Mouse (Mus musculus): ENCODE results near the gene Art2b. TPM values are rescaled to one million over a fixed set of nuclear protein-coding genes. Genes with fewer than 3 reads are reported as not detected.

Gene Art2b
- polyA plus RNA-seq, 1 experiment from 2014 or later: not detected

GRCm38 (mm10) chr7:101550686-101551485, 34.5 kb downstream of the Art2b start:
- no peaks in the 10 kb centered on the region for H3K27me3 ChIP-seq (ENCODE audit: control insufficient read depth, insufficient read depth, low read length)
- no peak for ATAC-seq (ENCODE audit: low read depth)
- WGBS: 73% methylated on average over 7 of the region's 7 CpGs

GRCm38 (mm10) chr7:101549266-101549665, 36.1 kb downstream of the Art2b start:
- WGBS: 91% methylated on average over 3 of the region's 3 CpGs
- H3K9me3 ChIP-seq (ENCODE audit: control insufficient read depth, low read length): no peaks in the 10 kb centered on the region
- no peaks in the 10 kb centered on the region for H3K4me1 ChIP-seq (ENCODE audit: control insufficient read depth, insufficient read depth, low read length)
- no peaks in the 10 kb centered on the region for H3K27me3 ChIP-seq (ENCODE audit: control insufficient read depth, insufficient read depth, low read length)
- no peak for ATAC-seq (ENCODE audit: low read depth)
- no peak overlapping the region for H3K4me3 ChIP-seq (ENCODE audit: low read depth, low read length)
- no peaks in the 10 kb centered on the region for H3K36me3 ChIP-seq (ENCODE audit: control insufficient read depth, insufficient read depth, low read length)
- no peak overlapping the region for H3K9ac ChIP-seq (replicated peaks; ENCODE audit: low read depth, low read length)
- H3K27ac ChIP-seq (ENCODE audit: low read depth, low read length): no peak overlapping the region
- no peak overlapping the region for H3K4me2 ChIP-seq (ENCODE audit: low read depth, low read length)

More at GRCm38 (mm10) chr7:101550686-101551485, 34.5 kb downstream of the Art2b start:
- Histone ChIP-seq H3K27ac (ENCODE audit: low read depth, low read length) (no peak overlapping the region), H3K4me3 (ENCODE audit: low read depth, low read length) (no peak overlapping the region), H3K4me1 (ENCODE audit: control insufficient read depth, insufficient read depth, low read length) (no peaks in the 10 kb centered on the region), H3K9me3 (ENCODE audit: control insufficient read depth, low read length) (no peaks in the 10 kb centered on the region), H3K9ac (replicated peaks; ENCODE audit: low read depth, low read length) (no peak overlapping the region), H3K36me3 (ENCODE audit: control insufficient read depth, insufficient read depth, low read length) (no peaks in the 10 kb centered on the region), H3K4me2 (ENCODE audit: low read depth, low read length) (no peak overlapping the region)

DNA sequence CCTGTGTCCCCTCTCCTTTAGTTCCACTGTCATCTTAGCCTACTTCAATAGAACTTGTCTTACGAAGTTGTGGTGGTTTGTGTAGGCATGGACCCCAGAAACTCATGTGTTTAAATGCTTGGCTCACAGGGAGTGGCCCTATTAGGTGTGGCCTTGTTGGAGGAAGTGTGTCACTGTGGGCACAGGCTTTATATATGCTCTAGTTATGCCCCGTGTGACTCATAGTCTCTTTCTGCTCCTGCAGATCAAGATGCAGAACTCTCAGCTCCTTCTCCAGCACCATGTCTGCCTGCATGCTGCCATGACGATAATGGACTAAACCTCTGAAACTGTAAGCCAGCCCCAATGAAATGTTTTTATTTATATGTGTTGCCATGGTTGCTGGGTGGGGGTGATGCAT, 37.7 kb downstream of the Art2b start:
- ATAC-seq (ENCODE audit: low read depth): no peak
- Histone ChIP-seq H3K27ac (ENCODE audit: low read depth, low read length) (no peak overlapping the region), H3K36me3 (ENCODE audit: control insufficient read depth, insufficient read depth, low read length) (no peaks in the 10 kb centered on the region), H3K4me1 (ENCODE audit: control insufficient read depth, insufficient read depth, low read length) (no peaks in the 10 kb centered on the region), H3K4me2 (ENCODE audit: low read depth, low read length) (no peak overlapping the region), H3K27me3 (ENCODE audit: control insufficient read depth, insufficient read depth, low read length) (no peaks in the 10 kb centered on the region), H3K9ac (replicated peaks; ENCODE audit: low read depth, low read length) (no peak overlapping the region), H3K9me3 (ENCODE audit: control insufficient read depth, low read length) (no peaks in the 10 kb centered on the region), H3K4me3 (ENCODE audit: low read depth, low read length) (no peak overlapping the region)
- WGBS: 90% methylated on average over 3 of the region's 3 CpGs

- WGBS: 87% methylated on average over 10 of the region's 10 CpGs
- Histone ChIP-seq H3K9me3 (ENCODE audit: control insufficient read depth, low read length) (no peaks in the 10 kb centered on the region), H3K4me3 (ENCODE audit: low read depth, low read length) (no peak overlapping the region), H3K4me1 (ENCODE audit: control insufficient read depth, insufficient read depth, low read length) (no peaks in the 10 kb centered on the region), H3K9ac (replicated peaks; ENCODE audit: low read depth, low read length) (no peak overlapping the region), H3K4me2 (ENCODE audit: low read depth, low read length) (no peak overlapping the region), H3K36me3 (ENCODE audit: control insufficient read depth, insufficient read depth, low read length) (no peaks in the 10 kb centered on the region), H3K27ac (ENCODE audit: low read depth, low read length) (no peak overlapping the region), H3K27me3 (ENCODE audit: control insufficient read depth, insufficient read depth, low read length) (no peaks in the 10 kb centered on the region)
- ATAC-seq (ENCODE audit: low read depth): no peak
Measured at GRCm38 (mm10) chr7:101541734-101542133, 43.7 kb downstream of the Art2b start.

DNA sequence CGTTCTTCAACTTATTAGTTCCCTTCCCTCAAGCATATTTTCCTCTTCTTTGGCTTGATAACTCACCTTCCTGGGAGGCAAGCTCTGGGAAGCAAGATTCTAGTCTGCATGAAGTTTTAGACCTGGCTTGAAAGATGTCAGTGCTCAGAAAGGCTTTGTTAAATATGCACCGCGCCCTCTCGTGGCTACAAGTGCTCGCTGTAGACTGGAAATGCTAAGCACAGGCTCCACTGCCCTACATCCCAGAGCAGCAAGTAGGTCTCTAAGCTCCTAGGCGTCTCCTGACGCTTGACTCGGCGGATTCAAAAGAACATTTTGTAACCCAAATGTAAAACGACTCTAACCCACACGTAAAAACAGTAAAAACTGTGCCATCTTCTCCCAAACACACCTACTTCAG, 44.3 kb downstream of the Art2b start:
- Histone ChIP-seq H3K9me3 (ENCODE audit: control insufficient read depth, low read length) (no peaks in the 10 kb centered on the region), H3K9ac (replicated peaks; ENCODE audit: low read depth, low read length) (no peak overlapping the region), H3K4me3 (ENCODE audit: low read depth, low read length) (no peak overlapping the region), H3K27me3 (ENCODE audit: control insufficient read depth, insufficient read depth, low read length) (no peaks in the 10 kb centered on the region), H3K4me1 (ENCODE audit: control insufficient read depth, insufficient read depth, low read length) (no peaks in the 10 kb centered on the region), H3K4me2 (ENCODE audit: low read depth, low read length) (no peak overlapping the region), H3K36me3 (ENCODE audit: control insufficient read depth, insufficient read depth, low read length) (no peaks in the 10 kb centered on the region), H3K27ac (ENCODE audit: low read depth, low read length) (no peak overlapping the region)
- ATAC-seq (ENCODE audit: low read depth): peak; percentile 75; the same call in 1 of the 2 replicates
- 6% methylated on average over 11 of the region's 11 CpGs for WGBS

DNA sequence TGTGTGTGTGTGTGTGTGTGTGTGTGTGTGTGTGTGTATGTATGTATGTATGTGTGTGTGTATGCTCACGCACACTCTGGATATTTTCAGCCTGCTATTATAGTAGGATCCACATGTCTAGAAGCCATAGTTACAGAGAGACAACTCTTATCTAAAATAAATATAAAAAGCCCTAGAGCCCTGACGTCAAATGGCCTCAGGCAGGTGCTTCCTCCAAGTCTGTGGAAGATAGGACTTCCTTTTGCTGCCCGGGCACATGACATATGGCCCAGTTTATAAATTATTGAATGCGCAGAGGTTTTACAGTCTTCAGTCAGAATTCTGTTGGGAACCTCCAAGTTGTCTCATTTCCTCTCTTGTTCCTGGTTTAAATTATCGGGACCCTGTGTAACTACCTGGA, 44.7 kb downstream of the Art2b start:
- Histone ChIP-seq H3K9me3 (ENCODE audit: control insufficient read depth, low read length) (no peaks in the 10 kb centered on the region), H3K36me3 (ENCODE audit: control insufficient read depth, insufficient read depth, low read length) (no peaks in the 10 kb centered on the region), H3K4me3 (ENCODE audit: low read depth, low read length) (no peak overlapping the region), H3K4me1 (ENCODE audit: control insufficient read depth, insufficient read depth, low read length) (0 out of 2 replicates have a peak, but pooled peaks cover 2% of the 10 kb centered on the region), H3K27ac (ENCODE audit: low read depth, low read length) (no peak overlapping the region), H3K27me3 (ENCODE audit: control insufficient read depth, insufficient read depth, low read length) (no peaks in the 10 kb centered on the region), H3K4me2 (ENCODE audit: low read depth, low read length) (no peak overlapping the region), H3K9ac (replicated peaks; ENCODE audit: low read depth, low read length) (no peak overlapping the region)
- WGBS: 76% methylated on average over 5 of the region's 5 CpGs
- no peak for ATAC-seq (ENCODE audit: low read depth)

GRCm38 (mm10) chr7:101539774-101540173, 45.6 kb downstream of the Art2b start:
- Histone ChIP-seq H3K4me3 (ENCODE audit: low read depth, low read length) (no peak overlapping the region), H3K4me1 (ENCODE audit: control insufficient read depth, insufficient read depth, low read length) (0 out of 2 replicates have a peak, but pooled peaks cover 6% of the 10 kb centered on the region), H3K9ac (replicated peaks; ENCODE audit: low read depth, low read length) (no peak overlapping the region), H3K27me3 (ENCODE audit: control insufficient read depth, insufficient read depth, low read length) (no peaks in the 10 kb centered on the region), H3K4me2 (ENCODE audit: low read depth, low read length) (no peak overlapping the region), H3K9me3 (ENCODE audit: control insufficient read depth, low read length) (no peaks in the 10 kb centered on the region), H3K27ac (ENCODE audit: low read depth, low read length) (no peak overlapping the region), H3K36me3 (ENCODE audit: control insufficient read depth, insufficient read depth, low read length) (no peaks in the 10 kb centered on the region)
- 49% methylated on average over 9 of the region's 9 CpGs for WGBS
- no peak for ATAC-seq (ENCODE audit: low read depth)

DNA sequence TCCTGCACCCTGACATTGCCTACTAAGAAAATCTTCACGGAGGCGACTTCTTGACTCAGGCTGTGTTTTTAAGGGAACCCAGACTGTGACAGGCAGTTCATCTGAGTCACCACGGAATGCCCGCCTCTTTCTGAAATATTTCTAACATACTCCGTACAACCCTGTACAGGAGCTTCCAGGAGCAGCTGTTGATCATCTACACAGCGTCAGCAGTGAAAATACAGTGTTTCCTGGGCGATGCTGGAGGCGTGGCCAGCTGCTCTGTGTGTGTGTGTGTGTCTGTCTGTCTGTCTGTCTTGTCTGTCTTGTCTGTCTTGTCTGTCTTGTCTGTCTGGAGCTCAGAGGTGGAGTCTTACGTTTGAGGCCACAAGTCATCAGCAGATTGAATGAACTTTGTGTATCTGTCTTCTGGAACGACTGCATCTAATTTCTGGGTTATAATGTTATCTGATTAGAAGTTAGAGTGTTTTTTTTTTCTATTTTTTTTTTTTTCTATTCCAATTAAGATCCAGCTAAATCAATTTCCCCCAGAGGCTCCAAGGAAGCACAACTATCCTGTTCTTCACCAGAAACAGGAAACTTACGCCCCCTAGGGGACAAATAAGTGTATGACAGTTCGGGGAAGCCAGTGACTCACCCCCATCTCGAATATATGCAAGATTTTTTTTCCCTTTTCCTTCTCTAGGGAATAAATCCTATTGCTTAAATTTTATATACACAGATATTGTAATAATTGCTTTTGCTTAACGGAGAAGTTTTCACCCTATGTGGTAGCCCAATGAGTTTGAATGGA, 47.1 kb downstream of the Art2b start:
- Histone ChIP-seq H3K36me3 (ENCODE audit: control insufficient read depth, insufficient read depth, low read length) (no peaks in the 10 kb centered on the region), H3K27me3 (ENCODE audit: control insufficient read depth, insufficient read depth, low read length) (no peaks in the 10 kb centered on the region), H3K4me1 (ENCODE audit: control insufficient read depth, insufficient read depth, low read length) (0 out of 2 replicates have a peak, but pooled peaks cover 9% of the 10 kb centered on the region), H3K9me3 (ENCODE audit: control insufficient read depth, low read length) (no peaks in the 10 kb centered on the region), H3K4me2 (ENCODE audit: low read depth, low read length) (no peak overlapping the region), H3K4me3 (ENCODE audit: low read depth, low read length) (no peak overlapping the region), H3K27ac (ENCODE audit: low read depth, low read length) (no peak overlapping the region), H3K9ac (replicated peaks; ENCODE audit: low read depth, low read length) (no peak overlapping the region)
- WGBS: 64% methylated on average over 14 of the region's 14 CpGs
- ATAC-seq (ENCODE audit: low read depth): no peak

- Histone ChIP-seq H3K9ac (replicated peaks; ENCODE audit: low read depth, low read length) (no peak overlapping the region), H3K9me3 (ENCODE audit: control insufficient read depth, low read length) (no peaks in the 10 kb centered on the region), H3K4me1 (ENCODE audit: control insufficient read depth, insufficient read depth, low read length) (0 out of 2 replicates have a peak, but pooled peaks cover 9% of the 10 kb centered on the region), H3K36me3 (ENCODE audit: control insufficient read depth, insufficient read depth, low read length) (no peaks in the 10 kb centered on the region), H3K27ac (ENCODE audit: low read depth, low read length) (no peak overlapping the region), H3K4me3 (ENCODE audit: low read depth, low read length) (no peak overlapping the region), H3K4me2 (ENCODE audit: low read depth, low read length) (no peak overlapping the region), H3K27me3 (ENCODE audit: control insufficient read depth, insufficient read depth, low read length) (no peaks in the 10 kb centered on the region)
- WGBS: 53% methylated on average over 8 of the region's 8 CpGs
- no peak for ATAC-seq (ENCODE audit: low read depth)
Measured at GRCm38 (mm10) chr7:101537541-101537940, 47.9 kb downstream of the Art2b start.

All from neural tube, embryonic 14.5 days (tissue).